Mouse (Mus musculus) lung, postnatal 0 days (tissue): ENCODE measurements around the gene Eif3a.

Experiments
- CTCF ChIP-seq: IDR thresholded peaks from 2 replicates; pipeline ENCODE4 v1.5.1; 2016; ENCODE audit warnings: antibody characterized with exemption, mild to moderate bottlenecking
- EP300 ChIP-seq: IDR thresholded peaks from 2 replicates; pipeline ENCODE4 v1.6.1; 2016; ENCODE audit warnings: antibody characterized with exemption, mild to moderate bottlenecking, control low read depth

GRCm38 (mm10) chr19:60731966-60732365, 58.5 kb downstream of the Eif3a start:
- TF ChIP-seq EP300 (no peak), CTCF (no peak)
